Mouse (Mus musculus) right cerebral cortex, postnatal 36 days (tissue): ENCODE data around the gene Snrk.

Experiments
- DNase-seq, 2 experiments: peaks; one replicate each; pipeline ENCODE4 v3.0.0; 2022; ENCODE audit warnings: low spot score in 2 of 2, mixed read lengths in 1 of 2

Gene Snrk

DNA sequence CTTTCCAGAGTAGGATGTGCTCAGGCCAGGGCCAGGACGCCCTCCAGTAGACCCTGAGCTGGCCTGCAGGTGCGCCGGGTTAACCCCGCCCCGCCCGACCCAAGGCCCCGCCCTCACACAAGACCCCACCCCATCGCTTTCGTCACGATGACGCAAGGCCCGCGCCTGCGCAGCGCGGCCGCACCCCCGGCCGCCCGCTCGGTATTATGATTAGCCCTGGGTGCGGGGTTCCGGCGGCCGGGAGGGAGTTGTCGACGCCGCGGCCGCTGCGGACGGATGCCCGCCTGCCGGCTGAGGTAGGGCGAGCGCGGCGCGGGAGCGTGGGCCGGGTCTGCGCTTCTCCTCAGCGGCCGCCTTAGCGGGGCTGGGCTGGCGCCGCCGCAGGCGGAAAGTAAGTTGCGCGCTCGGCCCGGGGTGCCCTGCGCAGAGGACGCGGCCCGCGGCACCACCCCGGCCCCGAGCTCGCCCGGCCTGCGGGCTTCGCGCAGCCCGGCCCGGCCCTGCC lies at the start of gene Snrk:
Gene Snrk (plus strand): TSS at position 155 of the 505 bp plus-strand sequence.
- peak; percentile 83 to 84 for DNase-seq

DNA sequence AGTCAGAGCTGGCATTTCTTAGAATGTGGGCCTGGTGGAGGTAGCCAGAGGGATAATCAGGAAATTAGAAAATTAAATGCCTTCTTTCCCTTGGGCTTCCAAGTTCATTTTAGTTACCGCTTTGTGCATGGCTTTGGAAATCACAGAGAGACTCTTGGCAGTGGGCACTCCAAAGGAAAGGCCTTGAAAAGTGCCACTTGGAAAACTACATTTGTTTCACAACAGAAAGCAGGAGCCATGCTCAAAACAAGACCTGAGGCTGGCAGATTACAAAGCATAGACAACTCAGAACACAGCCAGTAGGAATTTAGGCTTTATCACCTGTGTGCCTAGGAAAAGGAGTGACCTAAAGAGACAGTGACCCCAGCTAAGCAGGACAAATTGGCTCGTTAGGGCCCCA lies 49.4 kb upstream of the Snrk start:
- DNase-seq, result no peak

DNA sequence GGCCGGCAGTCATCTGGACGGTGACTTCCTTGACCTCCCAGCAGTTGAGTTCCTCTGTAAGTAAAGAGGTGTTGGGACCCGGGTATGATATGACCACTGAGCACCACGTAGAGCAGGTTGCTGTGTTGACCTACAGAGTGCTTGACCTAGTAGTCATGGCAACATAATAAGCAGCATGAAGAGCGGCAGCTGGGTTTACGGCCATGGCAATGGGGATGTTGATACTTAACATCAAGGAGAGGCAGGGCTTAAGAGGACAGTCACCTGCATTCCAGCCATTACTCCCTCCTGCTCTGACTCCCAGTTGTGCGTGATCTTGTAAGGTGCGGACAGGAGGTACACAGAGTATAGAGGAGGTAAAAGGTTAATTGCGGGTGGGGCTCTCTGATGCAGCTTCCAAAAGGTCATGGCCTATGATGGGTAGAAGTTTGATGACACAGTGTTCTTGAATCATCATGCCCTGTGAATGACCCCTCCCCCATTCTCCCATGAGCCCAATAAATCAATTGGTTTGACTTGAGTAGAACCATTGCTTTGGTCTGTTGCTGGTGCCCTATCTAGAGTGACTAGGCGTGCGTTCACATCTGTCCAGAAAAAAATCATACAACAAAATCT lies 47.4 kb upstream of the Snrk start:
- no peak for DNase-seq

DNA sequence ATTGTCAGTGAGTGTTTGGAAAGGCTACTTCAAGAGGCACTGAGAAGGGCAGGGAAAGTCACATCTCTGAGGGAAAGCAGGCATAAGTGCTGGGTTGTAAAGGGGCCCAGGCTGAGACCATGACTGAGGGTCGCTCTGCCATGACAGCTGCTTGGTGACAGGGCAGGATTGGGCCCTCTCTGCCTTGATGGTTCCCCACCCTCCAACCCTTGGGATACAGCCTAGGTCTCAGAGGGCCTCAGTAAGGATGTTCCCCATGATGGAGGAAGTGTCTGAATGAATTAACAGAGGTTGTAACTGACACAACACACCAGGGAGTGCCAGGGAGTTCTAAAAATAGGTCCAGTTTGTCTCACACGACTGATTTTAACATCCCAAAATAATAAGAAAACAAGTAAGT lies 43.1 kb upstream of the Snrk start:
- DNase-seq, result no peak

DNA sequence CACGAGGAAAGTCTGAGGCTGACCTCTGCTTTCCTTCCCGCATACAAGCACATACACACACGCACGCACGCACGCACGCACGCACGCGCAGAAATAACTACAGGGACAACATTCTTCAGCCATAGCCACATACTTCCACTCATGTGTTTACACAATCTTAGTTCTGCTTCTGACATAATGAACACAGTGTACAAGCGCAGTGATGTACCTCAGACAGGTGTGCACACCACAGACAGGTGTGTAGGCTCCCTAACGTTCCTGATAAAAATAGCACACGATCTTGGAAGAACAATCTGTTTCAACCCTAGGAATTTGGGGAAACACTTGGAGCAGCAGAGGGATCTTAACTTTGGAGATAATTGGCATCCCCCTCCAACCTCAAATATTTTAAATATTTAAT lies 42.5 kb upstream of the Snrk start:
- DNase-seq, result no peak

DNA sequence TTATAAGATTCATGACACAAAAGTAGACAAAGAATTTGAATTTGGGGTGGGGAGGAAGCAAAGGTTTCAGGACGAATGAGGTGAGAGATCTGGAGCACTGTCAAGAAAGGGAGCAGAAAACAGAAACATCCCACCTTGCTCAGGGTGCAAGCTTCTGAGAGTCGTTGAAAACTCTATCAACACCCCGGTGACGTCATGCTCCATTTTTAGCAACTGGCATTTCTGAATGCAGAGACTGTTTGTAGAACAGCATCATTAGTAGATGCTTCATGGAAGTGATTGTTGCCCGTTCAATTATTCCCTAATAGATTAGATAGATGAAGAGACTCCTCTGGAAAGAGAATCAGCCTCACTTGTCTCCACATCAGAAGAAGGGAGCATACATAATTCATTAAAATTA lies 38.6 kb upstream of the Snrk start:
- DNase-seq, result peak; percentile 9 to 14

DNA sequence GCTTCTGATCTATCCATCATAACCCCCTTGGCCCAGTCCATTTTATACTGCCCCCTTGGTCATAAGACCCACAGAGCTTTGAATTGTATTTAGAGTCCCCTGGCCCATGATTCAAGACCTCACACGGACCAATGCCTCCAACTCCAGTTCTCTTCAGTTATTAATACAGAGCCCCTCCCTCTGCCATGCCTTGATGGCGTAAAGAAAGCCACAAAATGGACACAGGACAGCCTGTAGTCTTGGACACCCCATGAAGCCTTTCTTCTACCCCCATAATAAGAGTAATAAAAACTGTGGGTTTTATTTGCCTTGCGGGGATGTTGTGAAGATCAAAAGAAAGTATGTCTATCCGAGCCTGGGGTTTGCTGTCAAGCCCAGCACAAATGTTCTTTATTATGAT lies 33.4 kb upstream of the Snrk start:
- no peak for DNase-seq

DNA sequence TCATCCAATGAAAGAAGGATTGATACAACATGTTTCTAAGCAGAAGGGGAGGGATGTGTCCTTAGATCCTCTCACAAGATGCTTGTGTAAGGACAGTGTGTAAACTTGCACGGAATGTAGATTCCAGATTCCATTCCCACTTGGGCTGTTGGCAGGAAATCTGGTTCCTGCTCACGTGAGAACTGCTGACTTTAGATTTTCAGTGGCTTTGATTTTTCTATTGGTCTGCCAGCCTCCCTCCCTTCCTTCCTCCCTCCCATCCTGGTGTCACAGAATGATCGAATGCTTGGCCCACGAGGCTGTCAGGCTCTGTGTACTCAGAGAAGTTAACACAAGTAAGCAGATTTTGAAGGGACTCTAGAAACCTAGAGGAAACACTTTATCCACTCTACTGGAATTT lies 32.9 kb upstream of the Snrk start:
- DNase-seq, result no peak

DNA sequence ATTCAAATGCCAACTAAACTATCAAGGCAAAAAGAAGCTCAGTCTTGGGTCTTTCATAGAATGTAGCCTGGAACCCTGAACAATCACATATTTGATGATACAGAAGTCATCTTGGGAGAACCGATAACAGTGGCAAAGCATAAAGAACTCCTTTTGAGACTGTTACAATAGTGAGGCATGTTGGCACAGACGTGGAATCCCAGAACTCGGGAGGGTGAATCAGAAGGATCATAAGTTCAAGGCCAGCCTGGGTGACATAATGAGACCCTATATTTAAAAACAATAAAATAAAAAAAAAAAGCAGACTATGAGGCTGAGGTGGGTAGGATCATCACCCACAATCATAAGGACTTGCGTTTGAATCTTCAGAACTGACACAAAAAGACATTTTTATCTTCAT lies 32.4 kb upstream of the Snrk start:
- DNase-seq, result no peak

DNA sequence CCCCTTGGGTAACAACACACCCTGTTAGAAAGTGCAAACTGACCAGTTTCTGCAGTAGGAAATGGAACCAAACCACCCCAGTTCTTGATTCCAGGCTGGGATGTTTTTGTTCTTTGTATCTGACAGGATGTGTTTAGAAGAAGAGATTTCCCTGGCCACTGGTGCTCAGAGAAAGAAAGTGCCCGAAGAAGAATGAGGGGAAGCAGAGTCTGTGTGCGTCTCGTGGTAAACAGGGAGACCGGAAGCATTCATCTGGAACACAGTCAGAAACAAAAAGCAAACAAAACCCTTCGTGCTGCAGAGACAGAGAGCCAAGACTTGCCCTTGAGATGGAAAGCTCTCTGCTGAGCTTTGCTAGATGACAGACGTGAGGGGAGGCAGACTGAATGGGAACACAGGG lies 32.0 kb upstream of the Snrk start:
- no peak for DNase-seq

DNA sequence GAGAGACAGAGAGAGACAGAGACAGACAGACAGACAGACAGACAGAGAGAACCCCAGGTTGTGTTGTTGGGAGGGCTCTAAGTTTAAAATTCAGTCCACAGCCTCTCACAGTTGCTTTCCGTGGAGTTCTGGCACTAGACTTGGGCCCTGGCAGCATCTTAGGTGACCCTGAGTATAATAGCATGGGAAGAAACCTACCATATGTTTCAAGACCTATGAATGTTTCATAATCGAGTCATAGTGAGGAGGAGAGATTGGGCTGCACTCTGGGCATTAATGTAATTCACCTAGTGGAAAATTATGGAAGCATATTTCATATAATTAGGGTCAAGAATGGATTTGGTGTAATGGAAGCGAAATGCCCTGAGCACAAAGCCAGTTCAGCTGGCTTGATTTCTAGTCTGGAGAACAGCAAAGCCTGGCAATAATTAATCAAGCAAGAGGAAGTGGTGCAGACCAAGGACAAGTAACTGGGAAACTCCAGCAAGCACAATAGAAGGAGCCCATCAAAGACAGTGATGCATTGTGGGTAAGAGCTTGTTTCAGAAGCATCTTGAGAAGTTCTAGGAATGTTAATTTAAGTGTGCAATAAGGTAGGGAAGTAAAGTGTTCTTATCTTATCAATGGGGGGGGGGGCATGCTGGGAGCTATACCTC lies 31.4 kb upstream of the Snrk start:
- DNase-seq, result no peak

DNA sequence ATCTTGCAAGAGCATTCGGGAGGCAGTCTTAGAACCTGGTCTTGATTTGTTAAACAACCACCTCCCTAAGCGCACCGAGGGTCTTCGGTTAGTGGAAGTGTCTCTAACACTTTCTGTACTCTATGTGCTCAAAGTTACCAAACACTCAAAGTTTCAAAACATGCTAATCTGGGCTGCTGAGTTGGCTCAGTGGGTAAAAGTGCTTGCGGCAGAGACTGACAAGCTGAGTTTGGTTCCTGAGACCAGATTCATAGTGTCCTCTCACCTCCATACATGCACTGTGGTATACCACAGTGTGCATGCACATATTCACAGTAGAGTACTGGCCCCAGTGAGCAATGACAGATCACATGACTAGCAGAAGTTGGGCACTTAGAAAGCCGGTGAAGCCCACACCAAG lies 30.0 kb upstream of the Snrk start:
- no peak for DNase-seq

DNA sequence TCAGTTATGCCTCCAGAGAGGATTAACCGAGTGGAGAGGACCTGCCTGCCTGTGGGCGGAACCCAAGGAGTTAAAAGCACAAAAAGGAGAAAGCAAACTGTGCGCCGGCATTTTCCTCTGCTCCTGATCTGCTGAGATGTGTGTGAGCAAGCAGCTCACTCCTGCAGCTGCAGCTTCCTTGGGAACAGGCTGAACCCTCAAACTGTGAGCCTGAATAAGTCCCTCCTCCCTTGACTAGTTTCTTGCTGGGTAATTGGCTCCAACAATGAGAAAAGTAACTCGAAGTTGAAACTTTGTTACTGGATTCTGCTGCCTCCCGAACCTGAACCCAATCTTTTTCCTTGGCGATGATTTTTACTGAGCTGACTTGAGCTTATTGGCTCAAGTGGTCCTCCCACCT lies 25.9 kb upstream of the Snrk start:
- no peak for DNase-seq

DNA sequence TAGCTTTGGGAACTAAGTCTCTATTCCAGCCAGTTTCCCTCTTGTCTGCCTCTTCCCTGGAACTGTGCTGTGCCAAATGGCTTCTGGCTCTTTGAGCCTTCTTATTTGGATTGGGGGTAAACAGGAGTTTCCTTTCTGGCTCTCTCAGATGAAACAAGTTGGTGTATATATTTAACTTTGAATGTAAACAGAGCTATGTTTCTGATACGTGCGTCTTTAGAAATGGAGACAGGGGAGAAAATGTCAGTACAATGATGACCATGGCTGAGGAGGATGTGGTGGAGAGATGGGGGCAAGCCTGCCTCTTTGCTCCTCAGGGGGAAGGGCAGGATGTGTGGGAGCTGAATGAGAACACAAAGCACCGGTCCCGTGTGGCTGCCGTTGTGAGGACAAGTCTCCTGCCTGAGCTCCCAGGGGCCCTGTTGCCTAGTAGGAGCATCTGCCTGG lies 25.3 kb upstream of the Snrk start:
- DNase-seq, result no peak

DNA sequence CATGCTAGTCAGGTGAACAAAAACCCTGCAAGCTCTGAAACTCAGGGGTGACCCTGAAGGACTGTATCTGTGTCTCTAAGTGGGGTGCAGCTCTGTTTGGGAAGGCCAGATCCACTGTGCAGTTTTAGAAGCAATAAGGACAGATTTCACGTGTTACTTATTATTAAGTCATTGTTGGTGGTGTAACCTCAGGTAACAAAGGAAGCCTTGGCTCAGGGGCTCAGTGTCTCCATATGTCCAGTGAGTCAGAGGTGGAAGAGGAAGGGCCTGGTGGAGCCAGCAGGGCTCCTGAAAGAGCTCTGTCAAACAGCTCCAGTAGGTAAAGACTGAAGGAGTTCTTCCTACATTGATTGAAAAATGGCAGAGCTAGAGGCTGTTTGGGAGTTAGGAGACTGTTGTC lies 22.9 kb upstream of the Snrk start:
- DNase-seq, result no peak

DNA sequence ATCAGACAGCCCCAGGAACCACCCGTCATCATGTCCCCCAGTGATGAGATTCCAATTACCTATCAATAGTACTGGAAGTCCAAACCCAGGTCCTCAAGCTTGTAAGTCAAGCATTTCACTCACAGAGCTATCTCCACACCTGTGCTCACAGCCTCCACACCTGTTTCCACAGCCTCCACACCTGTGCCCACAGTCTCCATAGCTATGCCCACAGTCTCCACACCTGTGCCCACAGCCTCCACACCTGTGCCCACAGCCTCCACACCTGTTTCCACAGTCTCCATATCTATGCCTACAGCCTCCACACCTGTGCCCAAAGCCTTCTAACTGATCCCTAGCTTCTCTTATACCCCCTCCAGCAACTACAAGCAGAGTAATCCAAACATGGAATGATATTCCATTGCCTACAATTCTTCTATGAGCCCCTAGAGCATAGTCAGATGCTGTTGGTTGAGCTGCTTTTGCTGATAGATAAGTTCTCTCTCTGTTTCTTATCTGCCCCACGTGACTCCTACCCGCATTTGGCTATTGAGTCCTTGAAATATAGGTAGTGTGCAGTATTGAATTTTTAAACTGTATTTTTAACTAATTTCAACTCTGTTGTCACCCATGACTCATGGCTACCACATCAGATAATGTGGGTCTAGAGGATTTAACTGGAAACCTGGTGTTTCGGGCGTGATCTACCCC lies 20.1 kb upstream of the Snrk start:
- DNase-seq, result no peak

DNA sequence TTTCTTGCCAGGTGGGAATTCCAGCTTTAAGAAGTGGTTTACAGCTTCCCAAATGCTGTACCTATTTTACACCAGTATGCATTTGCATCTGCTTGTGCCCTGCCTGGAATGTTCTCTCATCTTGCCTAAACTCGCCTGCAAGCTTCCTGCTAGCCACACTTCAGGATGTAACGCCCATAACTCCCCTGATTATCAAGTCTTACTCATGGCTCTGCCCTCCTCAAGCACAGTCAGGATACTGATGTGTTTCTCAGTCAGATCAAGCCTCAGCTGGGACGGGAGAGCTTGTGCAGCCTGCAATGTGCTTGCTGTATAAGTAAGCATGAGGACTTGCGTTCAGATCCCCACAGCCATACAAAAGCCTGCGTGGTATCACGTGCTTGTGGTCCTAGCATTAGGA lies 19.5 kb upstream of the Snrk start:
- no peak for DNase-seq

DNA sequence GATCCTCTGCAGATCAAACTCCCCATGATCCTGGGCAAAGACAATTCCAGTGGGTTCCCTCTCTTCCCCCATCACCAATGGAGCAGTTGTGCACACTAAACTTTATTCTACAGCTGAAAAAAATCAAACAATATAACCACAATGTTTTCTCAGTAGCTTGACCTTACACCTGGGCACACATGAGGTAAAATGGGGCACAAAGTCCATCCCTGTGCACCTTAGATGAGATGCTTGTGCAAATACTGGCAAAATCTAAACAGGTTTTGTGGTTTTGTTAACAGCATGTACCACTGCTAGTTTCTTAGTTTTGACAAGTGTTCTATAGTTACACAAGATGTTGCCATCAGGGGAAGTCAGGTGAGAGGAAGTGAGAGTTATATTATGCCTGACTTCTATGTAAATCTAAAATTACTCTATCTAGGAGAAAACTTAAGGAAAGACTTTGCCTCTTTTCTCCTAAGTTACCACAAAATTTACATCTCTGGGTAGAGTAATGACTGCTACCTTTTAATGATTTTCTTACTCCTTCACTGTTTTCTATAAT lies 16.4 kb upstream of the Snrk start:
- no peak for DNase-seq

DNA sequence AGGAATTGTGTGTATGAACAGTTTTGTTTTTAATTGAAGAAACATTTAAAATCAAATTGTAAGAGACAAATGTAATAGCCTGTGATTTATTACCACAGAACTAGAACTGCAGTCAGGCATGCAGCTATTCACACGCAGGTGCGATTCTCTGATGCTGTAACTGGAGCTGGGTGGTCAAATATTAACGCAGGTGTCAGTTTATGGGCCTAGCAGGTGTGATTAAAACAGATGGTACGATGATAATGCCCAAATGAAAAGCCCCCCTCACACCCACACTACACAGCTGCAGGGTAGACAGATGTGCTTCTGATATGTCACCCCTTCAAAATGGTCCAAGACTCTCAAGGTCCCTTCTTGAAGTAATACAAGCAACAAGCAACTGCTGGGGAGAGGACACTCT lies 15.9 kb upstream of the Snrk start:
- DNase-seq, result no peak

DNA sequence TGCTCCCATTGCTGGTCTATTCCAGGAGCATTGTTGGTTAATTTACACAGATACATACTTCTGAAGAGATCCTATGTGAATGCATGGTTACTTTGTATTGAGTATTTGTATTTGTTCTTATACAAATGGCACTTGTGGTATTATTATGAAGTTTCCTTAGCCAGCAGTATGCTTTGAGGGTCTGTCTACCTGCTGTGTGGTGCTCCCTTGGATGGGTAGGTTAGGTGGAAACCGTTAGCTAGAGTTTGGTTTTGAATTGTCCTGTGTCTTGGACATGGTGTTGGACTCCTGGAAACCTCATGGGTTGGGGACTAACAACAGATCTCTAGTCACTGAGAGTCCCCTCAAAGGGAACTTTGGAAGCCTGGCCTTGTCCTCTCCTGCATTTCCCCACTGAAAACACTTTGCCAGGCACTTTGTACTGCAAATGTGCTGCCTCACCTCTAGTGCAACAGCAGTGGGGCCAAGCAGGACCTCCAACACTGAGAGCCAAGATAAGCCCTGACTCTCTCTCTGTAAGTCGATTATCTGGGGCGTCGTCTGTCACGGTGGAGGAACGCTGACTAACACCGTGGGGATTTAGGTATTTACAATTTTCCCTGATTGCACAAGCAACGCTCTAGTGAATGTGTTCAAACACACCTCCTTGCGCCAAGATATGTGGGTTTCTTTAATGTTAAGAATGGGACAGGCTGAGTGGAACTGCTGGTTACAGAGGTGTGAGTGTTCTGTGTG lies 13.3 kb upstream of the Snrk start:
- no peak for DNase-seq

DNA sequence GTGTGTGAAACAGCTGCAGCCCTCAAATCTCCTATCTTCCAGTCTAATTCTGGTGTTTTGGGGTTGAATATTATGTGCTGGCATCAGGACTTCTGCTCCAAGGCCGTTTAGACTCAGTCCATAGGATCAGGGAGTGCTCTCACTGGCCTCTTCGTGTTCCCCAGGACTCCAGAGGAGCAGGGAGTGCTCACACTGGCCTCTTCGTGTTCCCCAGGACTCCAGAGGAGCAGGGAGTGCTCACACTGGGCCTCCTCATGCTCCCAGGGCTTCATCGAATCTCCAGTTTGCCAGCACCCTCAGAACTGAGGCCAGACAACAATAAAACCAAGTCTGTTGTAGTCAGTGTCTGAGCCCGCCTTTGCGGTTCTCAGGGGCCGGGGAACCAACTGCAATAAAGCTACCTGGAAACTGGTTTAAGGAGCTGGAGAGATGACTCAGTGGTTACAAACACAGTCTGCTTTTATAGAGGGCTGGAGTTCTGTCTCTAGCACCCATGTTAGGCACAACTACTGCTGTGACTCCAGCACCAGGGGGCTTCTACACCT lies 12.7 kb upstream of the Snrk start:
- no peak for DNase-seq
